Mouse (Mus musculus): Measurements from ENCODE around the gene Rnf149.

The Rnf149 gene

DNA sequence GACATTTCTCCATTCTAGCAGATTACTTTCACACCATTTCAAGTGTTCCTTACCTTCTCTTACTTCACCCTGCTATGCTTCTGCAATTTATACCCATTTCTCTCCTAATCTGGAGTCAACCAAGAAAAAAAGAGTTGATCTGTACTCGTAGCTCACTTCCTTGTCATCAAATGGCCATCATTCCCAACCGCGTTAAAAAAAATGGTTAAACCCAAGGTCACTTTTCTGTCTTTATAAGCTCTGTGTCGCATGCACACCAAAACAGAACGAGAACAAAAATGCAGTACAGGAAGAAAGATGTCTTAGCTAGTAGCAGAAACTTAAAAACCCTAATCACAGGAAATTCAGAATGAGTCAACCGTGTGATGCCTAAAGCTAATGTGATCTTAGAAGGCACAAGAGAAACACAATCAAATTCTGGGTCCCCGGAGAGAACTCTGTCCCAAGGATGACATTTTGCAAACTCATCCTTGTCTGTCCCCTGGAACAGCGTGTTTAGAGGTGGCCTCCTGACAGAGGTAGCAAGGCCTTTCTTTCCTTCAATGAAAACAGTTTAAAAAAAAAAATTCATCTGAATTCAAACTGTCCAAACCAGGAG, 1.3 kb downstream of the Rnf149 start:
- DNase-seq (ENCODE audit: low spot score in 2 of 2), result no peak

DNA sequence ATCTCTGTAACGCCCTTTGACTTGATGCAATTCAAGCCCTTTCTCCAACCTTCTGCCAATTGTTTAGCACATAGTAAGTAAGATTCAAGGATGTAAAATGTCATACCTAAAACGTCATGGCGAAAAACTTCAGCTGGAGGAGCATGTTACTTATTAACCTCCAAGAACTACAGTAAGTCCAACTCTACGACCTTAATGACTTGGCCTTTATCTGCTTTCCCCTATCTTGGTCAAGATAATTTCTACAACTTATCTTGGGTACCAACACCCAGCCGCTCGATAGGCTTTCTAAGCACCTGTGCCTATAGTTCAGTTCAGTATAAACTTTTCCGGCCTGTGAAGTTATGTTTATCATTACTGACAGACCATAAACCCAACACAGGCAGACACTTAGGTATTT, 3.3 kb downstream of the Rnf149 start:
- no peak for DNase-seq (ENCODE audit: low spot score in 2 of 2)

GRCm38 (mm10) chr1:39571653-39572052, 5.6 kb downstream of the Rnf149 start:
- no peak for DNase-seq (ENCODE audit: low spot score in 2 of 2)

- no peak for DNase-seq (ENCODE audit: low spot score in 2 of 2)
Measured at GRCm38 (mm10) chr1:39568079-39568478, 9.1 kb downstream of the Rnf149 start.

DNA sequence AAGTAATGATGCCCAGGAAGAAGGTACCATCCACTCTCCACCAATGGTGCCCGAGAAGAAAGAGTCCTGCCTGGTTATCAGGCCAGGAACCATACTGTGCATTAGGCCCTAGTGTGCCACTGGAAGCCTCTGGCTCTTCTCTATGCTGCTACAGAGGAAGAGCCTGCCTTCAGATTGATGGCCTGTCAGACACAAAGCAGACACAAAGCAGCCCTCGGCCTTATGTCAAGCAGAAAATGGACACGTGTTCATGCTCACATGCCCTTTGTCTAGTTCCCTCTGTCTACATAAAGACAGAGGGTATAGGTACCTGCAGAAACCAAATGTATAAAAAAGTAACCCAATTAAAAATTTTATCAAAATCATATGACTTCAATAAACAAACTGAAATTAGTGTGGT, 12.6 kb downstream of the Rnf149 start:
- DNase-seq (ENCODE audit: low spot score in 2 of 2), result no peak

GRCm38 (mm10) chr1:39563161-39563560, 14.0 kb downstream of the Rnf149 start:
- no peak for DNase-seq (ENCODE audit: low spot score in 2 of 2)

DNA sequence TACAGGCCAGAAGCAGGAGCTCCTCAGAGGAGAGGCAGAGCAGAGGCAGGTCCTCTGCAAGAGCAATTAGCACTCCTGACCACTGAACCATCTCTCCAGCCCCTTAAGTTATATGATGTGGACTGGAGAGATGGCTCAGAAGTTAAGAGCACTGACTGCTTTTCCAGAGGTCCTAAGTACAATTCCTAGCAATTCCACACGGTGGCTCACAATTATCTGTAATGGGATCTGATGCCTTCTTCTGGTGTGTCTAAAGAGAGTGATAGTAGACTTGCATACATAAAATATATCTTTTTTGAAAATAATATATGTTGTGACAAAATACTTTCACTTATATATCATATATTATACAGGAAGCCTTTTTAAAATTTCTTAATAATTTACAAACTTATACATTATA, 15.3 kb downstream of the Rnf149 start:
- no peak for DNase-seq (ENCODE audit: low spot score in 2 of 2)

DNA sequence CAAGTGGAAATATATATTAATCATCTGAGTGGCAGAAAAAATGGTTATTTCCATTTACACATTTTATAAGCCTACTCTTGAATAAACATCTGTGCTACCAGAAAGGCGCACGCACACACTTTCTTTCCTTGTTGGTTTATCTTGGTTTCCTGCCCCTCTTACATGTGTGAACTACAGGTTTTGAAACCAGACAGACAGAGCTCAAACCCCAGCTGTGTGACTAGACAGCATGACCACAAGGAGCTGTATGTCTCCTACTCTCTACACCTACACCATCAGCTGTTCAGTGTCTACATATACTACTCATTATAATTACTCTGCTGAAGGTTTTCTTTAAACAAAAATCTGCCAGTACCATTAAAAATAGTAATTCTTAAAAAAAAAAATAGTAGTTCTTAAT, 18.2 kb downstream of the Rnf149 start:
- no peak for DNase-seq (ENCODE audit: low spot score in 2 of 2)

DNA sequence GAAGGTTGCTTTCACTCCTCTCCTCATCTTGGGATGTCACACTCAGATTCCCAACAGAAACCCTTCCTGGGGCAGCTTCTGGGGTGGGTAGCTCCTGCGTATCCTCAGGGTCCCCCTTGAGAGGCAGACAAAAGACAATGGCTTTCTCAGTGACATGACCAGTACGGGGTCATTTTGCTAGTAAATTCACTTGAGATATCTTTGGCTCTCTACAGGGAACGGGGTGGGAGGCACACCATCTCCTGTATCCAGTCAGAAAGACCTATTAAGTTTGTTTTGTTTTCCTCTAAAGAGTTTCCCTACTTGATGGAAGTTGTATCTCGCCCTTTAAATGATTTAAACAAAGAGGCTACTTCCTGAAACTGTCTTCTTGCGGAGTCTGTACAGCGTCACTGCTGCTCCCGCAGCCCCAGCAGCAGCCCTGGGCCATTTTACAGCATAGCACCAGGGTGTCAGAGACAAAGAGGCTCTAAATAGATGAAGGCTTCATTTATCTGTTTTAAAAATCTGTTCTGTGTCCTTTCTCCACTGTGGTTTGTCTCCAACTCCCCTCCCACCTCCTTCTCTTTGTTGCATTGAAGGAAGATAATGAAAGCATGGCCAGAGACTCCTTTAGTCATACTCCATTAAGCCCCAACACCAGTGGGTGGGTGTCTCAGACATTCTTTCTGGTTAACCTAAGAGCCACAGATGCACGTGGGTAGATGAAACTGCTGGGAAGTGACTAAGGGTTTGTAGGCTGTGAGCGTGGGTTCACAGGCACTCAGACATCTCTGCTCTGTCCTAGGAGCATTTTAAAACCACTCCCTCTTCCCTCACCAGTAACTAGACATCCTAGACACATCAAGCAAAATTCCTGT, 21.4 kb downstream of the Rnf149 start:
- DNase-seq (ENCODE audit: low spot score in 2 of 2), result no peak

- DNase-seq (ENCODE audit: low spot score in 2 of 2), result no peak
Measured at GRCm38 (mm10) chr1:39549831-39550230, 27.4 kb downstream of the Rnf149 start.

DNA sequence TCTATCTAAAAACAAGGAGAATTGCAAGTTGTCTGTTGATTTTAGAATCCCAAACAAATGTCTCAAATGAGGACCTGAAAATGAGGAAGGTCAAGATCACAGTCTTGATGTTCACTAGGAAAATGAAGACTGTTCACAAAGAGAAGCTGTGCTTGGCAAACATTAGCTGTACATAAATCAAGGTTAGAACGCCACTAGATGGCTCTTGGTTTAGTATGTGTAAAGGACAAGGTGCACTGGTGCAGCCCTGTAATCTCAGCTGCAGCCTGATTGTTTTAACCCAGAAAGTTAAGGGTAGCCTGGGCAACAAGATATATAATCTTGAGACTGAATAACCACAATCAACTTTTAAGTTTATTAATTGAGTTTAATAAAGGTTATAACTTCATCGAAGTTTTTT, 30.0 kb downstream of the Rnf149 start:
- DNase-seq (ENCODE audit: low spot score in 2 of 2), result no peak

GRCm38 (mm10) chr1:39546160-39546866, 30.9 kb downstream of the Rnf149 start:
- DNase-seq (ENCODE audit: low spot score in 2 of 2), result no peak

DNA sequence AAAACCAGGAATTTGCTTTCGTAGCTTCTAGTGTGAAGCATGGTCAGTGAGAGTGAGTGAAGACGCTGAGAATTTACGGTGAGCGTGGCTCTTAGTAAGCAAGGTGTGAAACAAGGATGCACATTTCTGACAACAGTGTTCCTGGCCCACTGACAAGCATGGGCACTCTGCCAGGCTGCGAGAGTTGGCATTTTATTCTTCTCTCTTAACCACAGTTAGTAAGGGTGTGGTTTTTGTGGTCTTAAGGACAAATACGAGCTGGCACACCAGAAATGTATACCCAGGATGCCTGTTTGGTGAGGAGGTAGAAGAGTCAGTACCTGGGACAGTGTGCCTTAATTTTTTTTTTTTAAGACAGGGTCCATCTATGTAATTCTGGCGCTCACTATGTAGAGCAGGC, 31.6 kb downstream of the Rnf149 start:
- no peak for DNase-seq (ENCODE audit: low spot score in 2 of 2)

- DNase-seq (ENCODE audit: low spot score in 2 of 2), result no peak
Measured at GRCm38 (mm10) chr1:39540592-39540991, 36.6 kb downstream of the Rnf149 start.

- DNase-seq (ENCODE audit: low spot score in 2 of 2), result no peak
Measured at GRCm38 (mm10) chr1:39537631-39538380, 39.4 kb downstream of the Rnf149 start.

DNA sequence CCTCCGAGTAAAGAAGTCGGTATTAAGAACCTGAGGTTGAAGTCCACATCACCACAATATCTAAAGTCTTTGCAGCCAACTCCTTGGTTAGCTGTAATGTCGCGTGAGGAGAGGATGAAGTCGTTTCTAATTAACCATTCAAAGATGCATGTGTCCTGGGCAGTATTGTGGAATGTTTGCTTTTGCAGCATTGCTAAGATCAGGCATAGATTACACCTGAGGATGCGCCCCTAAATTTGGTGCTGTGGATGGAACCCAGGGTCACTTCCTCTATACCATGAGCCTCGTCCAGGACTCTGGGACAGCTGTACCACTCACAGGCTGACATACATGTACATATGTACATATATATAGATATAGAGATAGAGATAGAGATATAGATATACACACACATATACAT, 40.5 kb downstream of the Rnf149 start:
- DNase-seq (ENCODE audit: low spot score in 2 of 2), result no peak

DNA sequence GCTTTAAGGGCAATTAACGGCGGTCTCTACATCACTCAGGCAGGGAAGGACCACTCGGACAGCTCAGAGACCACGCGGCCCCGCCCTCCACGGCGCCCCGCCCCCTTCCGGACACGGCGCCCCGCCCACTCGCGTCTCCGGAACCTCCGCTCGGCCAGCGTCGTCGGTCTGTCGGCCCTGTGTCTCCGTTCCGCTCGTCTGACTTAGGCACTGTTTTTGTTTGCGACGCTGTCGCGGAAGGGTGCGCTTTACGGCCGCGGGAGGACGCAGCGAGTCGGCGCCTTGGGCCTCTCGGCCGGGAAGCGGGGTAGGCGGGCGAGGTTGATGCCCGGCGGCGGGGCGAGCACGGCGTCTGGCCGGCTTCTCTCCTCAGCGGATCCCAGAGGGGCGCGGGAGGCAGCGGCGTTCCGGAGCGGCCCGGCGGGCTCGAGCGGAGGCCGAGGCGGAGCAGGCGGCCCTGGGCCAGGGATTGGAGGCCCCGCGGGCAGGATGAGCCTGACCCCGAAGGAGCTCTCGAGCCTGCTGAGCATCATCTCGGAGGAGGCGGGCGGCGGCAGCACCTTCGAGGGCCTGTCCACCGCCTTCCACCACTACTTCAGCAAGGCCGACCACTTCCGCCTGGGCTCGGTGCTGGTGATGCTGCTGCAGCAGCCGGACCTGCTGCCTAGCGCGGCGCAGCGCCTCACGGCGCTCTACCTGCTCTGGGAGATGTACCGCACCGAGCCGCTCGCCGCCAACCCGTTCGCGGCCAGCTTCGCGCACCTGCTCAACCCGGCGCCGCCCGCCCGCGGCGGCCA, 41.5 kb downstream of the Rnf149 start:
- peak; percentile 97 to 99 for DNase-seq (ENCODE audit: low spot score in 2 of 2)

- DNase-seq (ENCODE audit: low spot score in 2 of 2), result no peak
Measured at GRCm38 (mm10) chr1:39534831-39535230, 42.4 kb downstream of the Rnf149 start, which contains the start of gene Cnot11. Gene Cnot11 (plus strand): TSS chr1:39534992.

GRCm38 (mm10) chr1:39533917-39534316, 43.3 kb downstream of the Rnf149 start:
- DNase-seq (ENCODE audit: low spot score in 2 of 2), result no peak

DNA sequence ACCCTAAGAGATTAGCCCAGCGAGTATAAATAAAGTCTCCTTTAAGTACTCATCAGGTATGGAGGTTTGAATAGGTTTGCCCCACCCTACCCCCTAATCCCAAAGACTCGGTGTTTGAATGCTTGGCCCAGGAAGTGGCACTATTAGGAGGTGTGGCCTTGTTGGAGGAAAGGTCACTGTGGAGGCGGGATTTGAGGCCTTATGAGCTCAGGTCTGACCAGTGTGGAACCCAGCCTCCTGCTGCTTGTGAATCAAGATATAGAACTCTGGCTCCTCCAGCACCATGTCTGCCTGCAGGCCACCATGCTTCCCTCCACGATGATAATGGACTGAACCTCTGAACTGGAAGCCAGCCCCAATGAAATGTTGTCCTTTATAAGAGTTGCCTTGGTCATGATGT, 46.2 kb downstream of the Rnf149 start:
- DNase-seq (ENCODE audit: low spot score in 2 of 2), result no peak

Measured in urinary bladder, adult 18-20 months (tissue).